Mouse (Mus musculus): ENCODE results near the gene Gm12216.
A peak's percentile ranks its signal among the peaks of the same experiment; 100 is the strongest.
"Not testable (repeated sequence)": the region's sequence is repeated elsewhere in the genome, so short reads cannot be mapped to it uniquely, and the experiment has no call there.

Gene Gm12216

DNA sequence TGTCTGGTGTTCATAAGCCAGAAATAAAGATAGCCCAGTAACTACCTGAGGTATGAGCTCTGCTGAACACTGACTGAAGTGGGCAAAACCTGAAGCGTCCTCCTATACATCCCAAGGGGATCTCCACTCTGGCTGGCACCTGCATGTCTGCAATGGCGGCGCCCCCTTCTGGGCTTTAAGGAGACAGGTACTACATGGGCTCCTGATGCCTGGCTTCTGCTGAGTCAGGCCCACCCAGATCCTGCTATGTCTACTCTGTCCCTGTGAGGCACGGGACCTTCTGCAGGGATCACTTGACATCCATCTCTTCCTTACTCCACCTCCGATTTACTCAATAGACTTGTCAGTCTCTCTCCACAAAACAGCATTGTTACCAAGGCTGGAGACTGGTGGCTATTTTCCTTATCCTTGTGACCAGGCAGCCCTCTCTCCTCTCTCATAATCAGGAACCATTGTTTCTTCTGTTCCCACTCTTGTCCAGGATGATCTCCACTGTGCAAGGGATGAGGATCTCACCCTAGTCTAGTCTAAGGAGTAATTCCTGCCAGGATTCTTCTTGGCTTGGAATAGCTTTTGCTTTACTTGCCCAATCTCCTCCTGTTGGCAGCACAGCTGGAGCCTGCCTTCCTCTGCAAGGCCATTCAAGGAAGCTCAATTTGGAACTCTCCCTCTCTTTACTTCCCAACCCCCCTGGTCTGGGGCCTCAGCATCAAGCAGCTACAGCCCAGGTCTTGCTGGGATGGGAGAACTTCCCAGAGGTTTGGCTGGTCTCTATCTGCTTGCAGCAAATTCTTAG is 15.1 kb upstream of the Gm12216 start:
- DNase-seq (ENCODE audit: low spot score), result not testable (repeated sequence)

DNA sequence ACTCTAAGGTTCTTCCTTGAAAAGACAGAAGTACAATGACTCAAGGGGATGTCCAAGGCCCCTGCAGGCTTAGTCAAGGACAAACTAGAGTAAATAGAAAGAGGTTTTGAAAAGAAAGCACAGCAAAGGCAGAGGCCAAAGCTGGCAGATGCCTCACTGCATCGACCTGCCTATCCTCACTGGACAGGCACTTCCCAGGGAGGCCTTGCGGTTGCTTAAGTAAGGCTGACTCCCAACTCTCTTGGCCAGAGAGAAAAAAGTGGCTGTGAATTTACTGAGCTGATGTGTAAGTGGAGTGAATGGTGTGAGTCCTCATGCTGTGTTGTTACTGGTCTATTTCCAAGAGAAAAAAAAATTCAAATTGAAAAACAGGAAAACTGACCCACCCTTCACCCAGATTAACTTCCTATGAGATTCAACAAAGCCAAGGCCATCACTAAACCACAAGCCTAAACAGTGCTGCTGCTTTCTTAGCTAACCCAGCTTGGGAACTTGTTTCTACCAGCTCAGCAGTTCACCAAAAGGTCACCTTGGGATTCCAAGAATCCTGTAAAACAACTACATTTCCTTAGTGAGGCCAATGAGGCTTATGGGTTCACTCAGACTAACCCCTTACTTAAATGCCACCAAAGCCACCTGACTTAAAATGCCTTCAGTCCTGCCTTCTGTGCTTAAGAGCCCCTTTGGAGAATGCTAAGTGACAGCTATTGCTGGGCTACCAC is 12.9 kb upstream of the Gm12216 start:
- no peak for DNase-seq (ENCODE audit: low spot score)

DNA sequence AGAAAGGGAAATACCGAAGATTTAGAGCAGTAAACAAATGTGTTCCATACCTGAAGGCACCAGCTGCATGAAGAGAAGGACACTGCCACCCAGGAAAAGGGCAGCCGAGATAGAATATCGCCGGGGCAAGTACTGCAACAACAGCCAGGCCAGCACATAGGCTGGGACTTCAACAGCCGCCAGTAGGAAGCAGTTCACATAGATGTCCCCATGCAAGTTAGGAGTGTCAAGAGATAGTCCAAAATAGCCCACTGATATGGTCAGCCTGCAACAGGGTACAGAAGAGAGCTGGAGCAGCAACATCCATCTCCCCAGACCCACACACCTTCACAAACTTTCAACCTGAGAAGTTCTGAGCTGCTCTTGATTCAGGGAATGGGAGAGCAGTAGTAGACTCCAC is 10.1 kb upstream of the Gm12216 start:
- DNase-seq (ENCODE audit: low spot score), result no peak

DNA sequence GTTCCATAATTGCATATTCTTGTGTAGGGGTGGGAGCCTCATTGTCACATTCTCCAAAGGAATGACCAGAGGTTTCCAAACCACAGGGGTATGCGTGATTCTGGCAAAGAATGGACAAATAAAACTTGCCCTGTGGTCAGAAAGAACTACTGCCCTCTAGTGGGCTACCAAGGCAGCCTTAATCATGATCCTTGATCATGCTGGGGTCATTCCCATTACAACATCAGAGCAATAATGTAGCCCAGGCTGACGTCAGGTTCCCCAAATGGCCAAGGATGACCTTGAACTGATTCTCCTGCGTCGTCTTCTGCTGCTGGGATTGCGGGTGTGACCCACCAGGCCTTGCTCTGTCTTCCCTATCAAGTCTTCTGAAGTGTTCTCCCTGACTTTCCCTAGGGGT is 9.3 kb upstream of the Gm12216 start:
- not testable (repeated sequence) for DNase-seq (ENCODE audit: low spot score)

DNA sequence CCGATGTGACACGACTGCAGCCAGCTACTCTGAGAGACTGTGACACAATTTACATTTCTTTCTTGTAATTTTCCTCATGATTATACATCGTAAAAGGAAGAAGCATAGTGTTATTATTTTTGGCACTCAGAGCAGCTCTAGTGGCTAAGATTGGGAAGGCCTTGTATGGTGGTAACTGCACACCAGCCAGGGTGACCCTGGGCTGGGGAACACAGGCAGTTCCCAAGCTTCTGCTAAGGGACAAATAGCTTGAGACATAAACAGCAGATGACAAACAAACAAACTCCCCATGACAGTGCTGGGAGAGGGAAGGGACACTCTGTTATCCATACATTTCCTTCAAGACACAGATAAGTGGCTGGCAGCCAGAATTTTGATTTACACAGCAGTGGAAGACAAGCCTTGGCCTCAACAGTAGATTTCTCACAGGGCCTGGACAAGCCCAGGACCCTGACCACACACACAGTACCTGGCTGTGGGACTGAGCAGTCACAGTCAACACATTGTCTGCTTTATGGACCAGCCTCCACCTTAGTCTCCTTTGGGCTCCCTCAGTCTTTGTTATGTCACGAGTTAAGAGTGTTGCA is 5.8 kb upstream of the Gm12216 start:
- not testable (repeated sequence) for DNase-seq (ENCODE audit: low spot score)

DNA sequence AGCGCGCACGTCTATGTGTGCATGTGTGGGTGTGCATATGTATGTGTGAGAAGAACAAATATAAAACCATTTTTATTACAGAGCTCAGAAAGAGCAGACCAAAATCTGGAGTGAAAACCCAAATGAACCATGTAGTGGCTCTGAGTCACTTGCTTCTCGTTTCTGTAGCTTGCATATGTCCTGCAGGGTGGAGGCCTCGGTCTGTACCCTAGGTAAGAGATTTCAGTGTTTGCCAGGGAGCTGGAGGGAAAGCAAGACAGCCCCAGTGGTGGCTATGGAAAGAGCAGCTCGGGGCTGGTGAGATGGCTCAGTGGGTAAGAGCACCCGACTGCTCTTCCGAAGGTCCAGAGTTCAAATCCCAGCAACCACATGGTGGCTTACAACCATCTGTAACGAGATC is 1.9 kb upstream of the Gm12216 start:
- DNase-seq (ENCODE audit: low spot score), result peak; percentile 39

DNA sequence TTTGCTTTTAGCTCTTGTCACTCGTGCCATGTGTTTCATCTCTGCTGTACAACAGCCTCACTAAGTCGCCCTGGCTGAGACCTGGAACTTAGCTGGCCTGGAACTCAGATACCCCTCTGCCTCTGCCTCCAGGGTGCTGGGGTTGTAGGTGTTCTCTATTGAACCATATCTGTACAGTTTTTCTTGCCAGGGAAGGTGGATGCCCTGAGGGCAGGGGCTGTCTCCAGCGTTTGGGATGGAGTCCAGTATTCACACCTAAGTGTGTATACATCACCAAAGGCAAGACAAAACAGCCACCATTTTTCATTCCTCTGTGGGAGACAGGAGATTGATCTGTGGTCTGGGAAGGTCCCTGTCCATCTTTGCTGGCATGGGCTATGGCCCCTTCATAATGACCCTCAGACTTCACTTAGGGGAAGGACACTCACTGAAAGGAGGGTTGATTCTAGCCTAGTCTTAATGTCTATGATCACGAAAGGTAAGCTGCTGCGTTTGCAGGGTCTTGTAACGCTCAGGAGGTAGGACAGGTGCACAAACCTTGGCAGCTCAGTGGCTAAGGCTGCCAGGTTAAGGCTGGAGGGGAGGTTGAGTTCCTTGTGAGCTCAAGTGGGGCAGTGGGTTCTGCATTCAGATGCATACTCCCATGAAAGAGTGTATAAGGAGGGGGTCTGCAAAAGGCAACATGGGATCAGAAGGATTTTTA is 847 bp downstream of the Gm12216 start:
- no peak for DNase-seq (ENCODE audit: low spot score)

DNA sequence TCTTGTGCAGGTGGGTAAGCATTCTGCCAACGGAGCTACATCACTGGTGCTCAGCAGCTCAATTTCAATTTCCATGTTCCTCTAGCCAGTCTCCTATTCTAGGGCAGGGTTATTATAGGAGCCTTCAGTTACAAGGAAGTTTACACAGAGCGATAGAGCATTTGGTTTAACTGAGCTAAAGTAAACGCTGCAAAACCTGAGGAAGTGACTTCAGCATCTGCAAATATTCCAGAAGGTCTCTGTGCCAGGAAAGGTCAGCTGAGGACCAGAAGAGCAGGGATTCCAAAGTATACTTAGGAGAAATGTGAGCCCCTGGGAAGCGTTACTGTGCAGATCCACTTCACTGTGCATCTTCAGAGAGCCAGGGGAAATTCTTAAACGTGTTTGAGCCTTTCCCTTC is 5.4 kb downstream of the Gm12216 start:
- DNase-seq (ENCODE audit: low spot score), result no peak

DNA sequence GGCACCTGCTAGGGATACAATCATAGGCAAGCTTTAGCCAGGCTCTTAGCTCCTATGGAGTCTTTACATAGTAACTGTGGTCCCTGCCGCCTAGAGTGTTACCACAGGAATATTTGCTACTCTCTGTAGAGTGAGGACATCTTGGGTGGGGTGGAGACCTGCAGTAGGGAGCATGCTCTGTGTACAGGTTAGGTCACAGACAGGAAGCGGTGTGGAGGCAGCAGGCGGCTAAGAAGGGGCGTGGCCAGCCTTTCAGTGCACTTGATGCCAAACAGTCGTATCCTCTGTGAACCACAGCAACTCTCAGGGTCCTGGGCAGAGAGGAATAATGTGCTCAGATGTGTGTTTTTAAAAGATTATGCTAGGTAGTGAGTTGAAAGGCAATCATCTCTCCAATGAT is 7.3 kb downstream of the Gm12216 start:
- peak; percentile 49 for DNase-seq (ENCODE audit: low spot score)

DNA sequence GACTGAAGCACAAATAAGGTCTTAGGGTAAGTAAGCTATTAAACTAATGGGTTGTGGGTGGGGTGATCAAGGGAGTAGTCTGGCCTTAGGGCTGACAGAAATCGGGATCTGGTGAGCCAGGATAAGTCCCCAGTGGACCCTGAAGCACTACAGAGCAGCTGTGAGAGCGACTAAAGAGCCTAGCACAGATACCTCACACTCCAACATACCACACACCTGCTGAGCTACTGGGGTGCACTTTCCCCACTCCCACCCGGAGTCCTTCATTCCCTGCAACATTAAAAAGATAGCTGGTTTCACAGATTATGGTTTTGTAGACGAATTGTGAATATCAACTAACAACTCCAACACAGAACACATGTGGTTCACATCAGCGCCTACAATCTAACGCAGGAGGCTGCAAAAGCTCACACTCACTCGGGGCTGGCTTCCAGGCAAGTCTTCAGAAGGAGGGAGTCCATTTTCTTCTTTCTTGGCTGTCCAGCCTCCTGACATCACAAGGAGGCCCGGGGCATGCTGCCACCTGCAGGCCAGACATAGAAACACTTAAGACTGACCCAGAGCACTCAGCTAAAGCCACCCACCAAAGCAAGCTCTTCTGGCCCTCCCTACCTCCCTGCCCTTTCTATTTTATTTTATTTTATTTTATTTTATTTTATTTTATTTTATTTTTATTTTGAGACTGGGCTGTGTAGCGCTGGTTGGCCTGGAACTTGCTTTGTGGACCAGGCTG is 9.3 kb downstream of the Gm12216 start:
- peak; percentile 91 for DNase-seq (ENCODE audit: low spot score)

DNA sequence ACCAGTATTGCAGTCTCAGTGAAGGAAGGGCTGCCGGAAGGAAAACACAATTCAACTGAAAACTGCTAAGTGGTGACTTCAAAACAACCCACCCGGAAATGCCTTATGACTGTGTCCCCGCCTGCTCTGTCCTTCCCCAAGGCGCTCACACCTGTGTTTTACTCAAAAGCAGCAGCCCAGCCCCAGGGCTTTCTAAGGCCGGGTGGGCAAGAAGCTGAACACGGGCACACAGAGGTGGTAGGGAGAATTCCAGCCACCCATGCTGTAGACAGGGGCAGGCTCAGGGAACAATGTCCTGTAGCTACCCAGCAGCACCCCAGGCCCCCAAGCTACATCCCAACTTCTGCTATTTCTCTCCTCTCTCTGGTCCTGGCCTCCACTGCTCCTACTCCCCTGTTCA is 13.4 kb downstream of the Gm12216 start:
- no peak for DNase-seq (ENCODE audit: low spot score)

DNA sequence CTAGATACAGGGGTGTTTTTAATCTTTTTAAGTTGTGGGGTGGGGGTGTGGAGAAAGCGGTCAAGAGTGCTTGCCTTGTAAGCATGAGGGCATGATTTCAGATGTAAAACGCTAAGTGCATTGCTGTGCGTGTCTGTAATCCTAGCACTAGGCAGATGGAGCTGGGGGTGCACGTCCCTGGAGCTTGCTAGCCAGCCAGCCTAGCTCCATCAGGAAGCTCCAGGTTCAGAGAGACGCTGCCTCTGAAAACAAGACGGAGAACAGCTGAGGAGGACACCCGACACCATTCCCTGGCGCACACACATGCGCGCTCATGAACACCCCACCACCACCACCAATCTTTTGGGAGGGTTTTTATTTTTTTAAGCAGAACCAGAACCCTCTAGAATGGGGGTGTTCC is 15.9 kb downstream of the Gm12216 start:
- no peak for DNase-seq (ENCODE audit: low spot score)

DNA sequence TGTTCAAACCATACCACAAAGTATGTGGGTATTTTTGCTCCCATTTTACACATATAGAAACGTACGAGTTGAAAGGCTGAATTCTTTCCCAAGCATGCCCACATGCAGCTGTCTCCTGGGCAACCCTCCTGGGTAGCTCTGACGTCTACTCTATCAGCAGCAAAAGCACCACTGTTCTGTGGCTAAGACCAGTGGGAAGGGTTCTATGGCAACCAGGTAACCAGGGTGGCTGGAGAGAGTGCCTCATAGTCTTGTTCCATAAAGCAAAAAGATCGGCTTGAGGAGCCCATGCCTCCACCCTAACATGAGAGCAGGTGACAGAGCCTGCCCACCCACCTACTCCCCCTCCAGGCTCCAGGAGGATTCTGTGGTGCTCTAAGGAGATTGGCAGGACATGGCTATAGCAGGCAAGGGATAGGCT is 16.9 kb downstream of the Gm12216 start:
- no peak for DNase-seq (ENCODE audit: low spot score)

DNA sequence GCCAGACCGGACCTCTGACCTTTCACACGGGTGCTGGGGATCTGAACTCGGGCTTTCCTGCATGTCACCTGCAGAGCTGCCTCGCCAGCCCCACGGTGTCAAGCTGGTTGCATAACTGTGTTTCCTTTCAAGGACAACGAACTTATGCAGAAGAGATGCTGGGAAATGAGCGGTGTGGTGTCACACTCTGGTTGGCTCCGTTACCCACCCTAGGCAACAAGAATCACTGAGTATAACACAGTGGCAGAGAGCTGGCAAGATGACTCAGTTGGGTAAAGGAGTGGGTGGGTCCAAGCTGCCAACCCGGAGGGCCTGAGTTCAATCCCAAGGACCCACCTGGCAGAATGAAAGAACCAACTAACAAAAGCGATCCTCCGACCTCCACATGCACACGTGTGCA is 17.5 kb downstream of the Gm12216 start:
- no peak for DNase-seq (ENCODE audit: low spot score)

DNA sequence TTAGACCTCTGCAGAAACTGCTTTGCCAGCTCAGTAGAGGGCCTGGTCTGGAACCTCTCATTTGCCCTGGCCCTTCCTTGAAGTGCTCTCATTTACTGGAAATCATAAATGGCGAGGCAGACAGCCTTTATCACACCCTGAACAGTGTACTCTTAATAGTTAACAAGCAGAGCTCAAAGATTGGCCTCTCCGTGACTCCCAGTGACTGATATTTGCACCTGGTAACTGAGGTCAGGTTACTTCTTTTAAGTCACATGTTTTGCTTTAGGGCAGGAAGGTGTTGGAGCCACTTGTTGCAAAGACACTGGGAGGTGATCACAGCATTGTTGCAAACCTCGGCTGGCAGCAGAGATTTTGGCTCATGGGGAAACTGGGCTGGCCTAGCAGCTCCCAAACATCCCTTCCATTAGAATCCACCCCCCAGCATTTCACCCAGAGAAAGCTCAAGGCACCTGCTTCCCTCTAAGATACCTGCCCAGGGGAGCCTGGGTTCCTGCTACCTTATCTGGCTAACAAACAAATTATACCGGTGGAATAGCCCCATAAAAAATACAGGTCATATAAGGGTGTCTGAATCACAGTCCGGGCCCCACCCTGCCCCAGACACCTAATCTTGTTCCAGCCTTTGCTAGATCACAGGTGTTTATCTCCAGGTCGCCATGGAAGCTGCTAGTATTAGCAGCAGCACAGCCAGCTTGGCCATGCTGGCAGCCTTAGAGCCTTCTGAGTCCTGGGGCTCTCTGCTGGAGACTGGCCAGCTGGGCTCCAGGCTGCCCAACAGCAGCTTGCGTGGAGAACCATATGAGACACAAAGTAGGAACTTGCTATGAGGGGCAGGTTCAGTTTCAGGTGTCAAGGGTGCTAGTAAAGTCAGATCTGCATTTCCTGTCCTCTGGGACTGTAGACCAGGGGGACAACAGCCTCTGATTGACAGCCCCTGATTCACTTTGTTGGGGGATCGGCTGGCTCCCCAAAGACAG is 19.1 kb downstream of the Gm12216 start:
- no peak for DNase-seq (ENCODE audit: low spot score)

DNA sequence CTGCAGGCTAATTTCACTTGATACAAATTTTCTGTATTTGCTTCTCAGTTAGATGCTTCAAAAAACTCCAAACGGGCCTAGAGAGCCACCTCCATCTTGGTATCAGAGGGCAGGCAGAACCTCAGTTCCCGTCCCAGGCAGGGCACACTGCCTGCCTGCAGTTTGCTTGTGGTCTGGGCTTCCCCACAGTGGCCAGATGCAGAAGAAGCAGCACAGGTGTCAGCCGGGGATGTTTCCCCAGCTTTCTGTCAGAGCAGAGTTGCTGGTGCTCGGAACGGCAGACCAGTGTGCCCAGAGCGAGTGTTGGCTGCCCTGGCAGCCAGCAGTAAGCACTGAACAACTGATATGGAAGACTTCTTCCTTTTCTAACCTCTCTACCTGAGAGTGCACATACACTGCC is 19.9 kb downstream of the Gm12216 start:
- DNase-seq (ENCODE audit: low spot score), result no peak

DNA sequence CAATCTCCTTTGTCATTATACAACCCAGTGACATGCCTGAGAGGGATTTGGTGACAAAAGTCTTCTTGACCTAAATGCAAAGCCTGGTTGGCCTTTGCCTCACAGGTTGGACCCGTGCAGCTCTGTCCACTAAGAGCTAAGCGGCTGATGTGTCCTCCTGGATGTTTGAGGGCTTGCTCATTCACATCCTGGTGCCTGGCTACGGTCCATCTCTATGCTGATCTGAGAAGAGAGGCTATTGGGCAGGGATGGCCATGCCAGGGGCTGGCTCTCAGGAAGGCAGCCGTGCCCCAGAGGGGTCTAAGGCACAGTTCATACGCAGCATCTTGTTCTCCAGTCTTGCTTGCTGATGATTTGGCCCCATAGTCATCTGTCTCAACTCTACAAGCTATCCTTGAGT is 21.3 kb downstream of the Gm12216 start:
- no peak for DNase-seq (ENCODE audit: low spot score)

DNA sequence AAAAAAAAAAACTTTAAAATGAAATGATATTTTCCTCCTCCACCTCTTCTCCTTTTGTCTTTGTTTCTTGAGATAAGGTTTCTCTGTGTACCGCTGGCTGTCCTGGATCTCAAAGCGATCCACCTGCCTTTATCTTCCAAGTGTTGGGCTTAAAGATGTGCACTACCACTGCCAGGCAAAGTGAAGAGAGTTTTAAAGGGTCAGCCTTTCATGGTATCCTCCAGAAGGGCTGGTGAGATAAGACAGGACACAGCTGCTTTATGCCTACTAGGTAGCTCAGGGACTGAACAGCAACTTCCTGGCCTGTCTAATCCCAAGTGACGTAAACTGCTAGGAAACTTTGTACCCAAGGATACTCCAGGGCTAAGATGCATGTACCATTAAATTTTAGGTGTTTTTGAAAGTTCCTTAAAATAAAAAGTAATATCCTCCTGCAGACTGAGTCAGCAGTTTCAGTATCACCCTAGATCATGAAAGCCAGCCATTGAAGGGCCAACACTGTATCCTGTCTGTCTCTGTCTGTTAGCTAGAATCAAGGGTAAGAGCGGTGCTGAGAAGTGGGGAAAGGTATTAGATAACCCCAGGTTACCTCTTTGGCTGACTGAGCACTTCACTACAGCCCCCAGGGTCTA is 23.6 kb downstream of the Gm12216 start:
- no peak for DNase-seq (ENCODE audit: low spot score)

DNA sequence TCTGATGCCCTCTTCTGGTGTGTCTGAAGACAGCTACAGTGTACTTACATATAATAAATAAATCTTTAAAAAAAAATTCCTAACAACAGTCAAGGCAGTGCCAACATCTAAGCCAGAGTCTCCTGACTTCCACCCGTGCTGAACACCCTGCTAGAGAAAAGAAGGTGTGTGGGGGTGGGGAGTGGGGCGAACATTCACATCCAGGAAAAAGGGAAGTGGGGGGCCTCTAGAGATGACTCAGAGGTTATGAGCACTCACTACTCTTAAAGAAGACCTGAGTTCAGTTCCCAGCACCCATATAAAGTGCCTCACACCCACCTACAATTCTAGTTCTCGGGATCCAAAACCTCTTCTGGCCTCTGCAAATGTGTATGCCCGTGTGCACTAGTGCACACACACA is 33.6 kb downstream of the Gm12216 start:
- DNase-seq (ENCODE audit: low spot score), result no peak

DNA sequence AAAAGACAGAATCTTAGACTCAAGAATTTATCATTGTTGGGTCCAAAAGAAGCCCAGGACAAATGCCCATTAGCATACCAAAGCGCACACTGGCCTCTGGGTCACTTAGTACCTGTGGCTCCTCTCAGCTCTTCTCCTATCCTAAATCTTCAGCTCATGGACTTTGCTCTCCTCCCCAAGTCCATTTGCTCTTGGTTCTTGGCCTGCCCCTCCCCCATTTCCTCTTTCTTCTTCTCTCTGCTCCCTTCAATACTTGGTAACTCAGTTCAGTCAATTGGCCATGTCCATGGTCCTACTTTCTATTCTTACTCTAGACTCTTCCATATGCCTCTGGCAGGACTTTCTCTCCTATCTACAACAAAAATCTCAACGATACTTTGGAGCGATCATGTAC is 37.1 kb downstream of the Gm12216 start:
- DNase-seq (ENCODE audit: low spot score), result no peak
